25 mouse cellular contexts compared by ENCODE assay signal in genomic region chr1:193232732-193233131, GRCm38 (mm10). TPM values are rescaled to one million over a fixed set of nuclear protein-coding genes. Genes with fewer than 3 reads are reported as not detected.
"Had no signal": no experiment of that assay in that cellular context is flagged by ENCODE, and none has a peak within 500 bp of the region (broad histone marks: within the 10 kb centered on the region; RNA-seq: fewer than 3 reads in every experiment).

No protein-coding gene starts in this region.

- H3K4me2 ChIP-seq: heart, embryonic 11.5 days; heart, embryonic 13.5 days; heart, embryonic 15.5 days; hindbrain, embryonic 13.5 days; hindbrain, embryonic 15.5 days; limb, embryonic 13.5 days; limb, embryonic 15.5 days had no signal

- H3K9ac ChIP-seq: heart, embryonic 13.5 days; heart, embryonic 15.5 days; hindbrain, embryonic 13.5 days; hindbrain, embryonic 15.5 days; limb, embryonic 13.5 days; limb, embryonic 15.5 days had no signal

- H3K27me3 ChIP-seq: heart, embryonic 13.5 days; heart, embryonic 15.5 days; hindbrain, embryonic 13.5 days; hindbrain, embryonic 15.5 days; limb, embryonic 13.5 days; limb, embryonic 15.5 days had no signal

- H3K36me3 ChIP-seq: heart, embryonic 13.5 days; heart, embryonic 15.5 days; hindbrain, embryonic 13.5 days; hindbrain, embryonic 15.5 days; limb, embryonic 13.5 days; limb, embryonic 15.5 days had no signal

- H3K4me1 ChIP-seq: heart, embryonic 15.5 days; hindbrain, embryonic 13.5 days; hindbrain, embryonic 15.5 days; limb, embryonic 15.5 days had no signal

- H3K27ac ChIP-seq: gastrocnemius, adult 2 months; heart, adult 2 months; heart, embryonic 13.5 days; heart, embryonic 15.5 days; hindbrain, embryonic 13.5 days; hindbrain, embryonic 15.5 days; hindbrain, postnatal 0 days; kidney, postnatal 0 days; limb, embryonic 15.5 days had no signal

- ATAC-seq: hindbrain, postnatal 0 days; intestine, embryonic 16.5 days had no signal

- H3K9me3 ChIP-seq: heart, embryonic 13.5 days; heart, embryonic 15.5 days; hindbrain, embryonic 13.5 days; hindbrain, embryonic 15.5 days; limb, embryonic 13.5 days; limb, embryonic 15.5 days had no signal

- DNase-seq: gastrocnemius, adult 2 months; gastrocnemius, postnatal 10 days; gastrocnemius, postnatal 25 days; heart, adult 11 months; heart, adult 2 months; heart, postnatal 14 days; heart, postnatal 36 days; kidney, adult 11 months; kidney, adult 8-10 months; kidney, postnatal 14 days; kidney, postnatal 36 days; layer of hippocampus, adult 9-11 months; layer of hippocampus, postnatal 36 days; left cerebral cortex, postnatal 4 days had no signal

- H3K4me3 ChIP-seq: gastrocnemius, adult 2 months; heart, adult 2 months; heart, embryonic 13.5 days; heart, embryonic 15.5 days; hindbrain, embryonic 13.5 days; hindbrain, embryonic 15.5 days; limb, embryonic 13.5 days; limb, embryonic 15.5 days had no signal

RNA-seq across cellular contexts. Expression of gene Hsd11b1, which starts 31.1 kb away (rescaled TPM):
- polyA plus RNA-seq: hindbrain, embryonic 11.5 days; hindbrain, embryonic 13.5 days had no signal
